Mouse (Mus musculus): ENCODE data around the gene Syt1.
A peak's percentile ranks its signal among the peaks of the same experiment; 100 is the strongest.

The Syt1 gene

DNA sequence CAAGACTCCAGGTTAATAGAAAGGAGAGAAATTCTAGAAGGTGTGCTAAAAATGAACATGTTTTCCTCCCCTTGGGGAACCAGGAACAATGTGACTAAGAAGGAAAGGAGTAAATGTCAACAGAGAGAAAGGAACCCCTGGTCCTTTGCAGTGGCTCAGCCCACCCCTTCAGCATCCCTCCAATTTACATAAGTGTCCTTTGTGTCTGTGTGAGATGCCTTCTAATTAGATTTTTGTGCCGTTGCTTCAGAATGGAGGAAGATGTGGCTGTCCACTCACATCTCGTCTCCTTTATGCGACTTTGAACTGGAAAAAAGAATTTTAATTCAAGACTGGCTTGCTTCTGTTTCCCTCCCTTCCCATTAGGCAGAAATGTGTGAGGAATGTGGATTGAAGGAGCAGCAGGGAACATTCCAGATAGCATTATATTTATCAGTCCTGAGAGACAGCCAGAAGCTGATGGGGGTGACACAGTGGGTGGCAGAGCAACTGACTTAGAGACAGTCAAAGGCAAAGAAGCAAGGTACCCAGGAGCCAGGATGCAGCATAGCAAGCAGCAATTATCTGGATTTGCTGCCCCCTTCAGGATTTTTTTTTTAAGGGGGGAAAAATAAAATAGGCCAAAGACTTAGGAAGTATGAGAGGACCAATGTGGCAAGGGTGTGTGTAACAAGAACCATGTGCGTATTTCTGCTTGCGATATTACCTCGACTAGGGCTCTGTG, 486.3 kb downstream of the Syt1 start:
- DNase-seq (ENCODE audit: low read depth, low spot score), result peak; percentile 80

DNA sequence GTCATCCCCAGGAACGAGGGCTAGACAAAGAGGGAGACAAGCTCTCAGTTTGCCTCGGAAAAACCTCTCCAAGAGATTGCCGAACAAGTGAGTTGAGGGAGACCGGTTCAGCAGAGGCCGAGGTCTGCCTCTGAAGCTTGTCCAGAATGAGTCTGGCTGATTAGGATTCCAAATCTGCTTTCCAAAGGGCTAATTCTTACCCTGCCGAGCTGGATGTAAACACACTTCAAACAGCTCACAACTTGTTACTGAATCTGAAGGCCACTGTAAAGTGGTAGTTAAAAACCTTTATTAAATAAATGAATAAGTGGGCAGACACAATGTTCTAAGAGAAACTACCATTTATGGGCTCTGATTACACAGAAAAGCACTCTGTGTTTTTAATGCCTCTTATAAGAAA, 491.6 kb downstream of the Syt1 start:
- DNase-seq (ENCODE audit: low read depth, low spot score), result no peak

DNA sequence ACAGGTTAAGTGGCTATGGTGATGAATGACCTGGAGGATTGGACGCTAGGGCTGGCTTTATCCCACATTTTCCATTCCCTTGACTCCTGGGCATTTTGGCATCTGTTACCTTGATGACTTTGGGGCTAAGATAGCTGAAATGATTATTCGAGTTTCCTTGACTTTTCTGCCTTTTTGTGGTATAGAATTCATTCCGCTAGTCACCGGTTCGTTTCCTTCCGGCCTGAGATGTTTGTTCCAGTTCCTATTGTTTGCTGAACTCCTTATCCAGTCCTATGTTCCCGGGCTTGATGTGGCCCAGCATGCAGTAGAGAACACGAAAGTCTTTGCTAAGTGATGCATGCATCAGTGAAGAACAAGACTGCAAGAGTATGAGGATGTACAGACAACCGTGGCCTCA, 493.7 kb downstream of the Syt1 start:
- no peak for DNase-seq (ENCODE audit: low read depth, low spot score)

DNA sequence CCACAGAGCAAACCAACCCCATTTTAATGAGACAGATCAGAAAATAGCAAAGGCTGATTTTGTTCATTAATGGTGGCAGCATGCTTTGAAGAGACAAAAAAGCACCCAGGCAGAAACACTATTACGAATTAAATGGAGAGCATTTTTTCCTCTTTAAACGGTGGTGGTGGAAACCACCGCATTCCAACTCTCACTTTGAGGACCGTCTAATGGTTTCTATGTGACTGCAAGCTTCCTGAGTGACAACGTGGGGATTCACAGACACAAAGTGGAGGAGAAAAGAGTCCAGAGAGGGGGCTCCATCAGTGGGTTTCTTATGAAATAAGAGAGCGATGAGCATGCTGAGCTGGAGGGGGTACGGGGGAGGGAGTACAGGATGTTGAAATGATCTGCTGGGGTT, 496.1 kb downstream of the Syt1 start:
- no peak for DNase-seq (ENCODE audit: low read depth, low spot score)

DNA sequence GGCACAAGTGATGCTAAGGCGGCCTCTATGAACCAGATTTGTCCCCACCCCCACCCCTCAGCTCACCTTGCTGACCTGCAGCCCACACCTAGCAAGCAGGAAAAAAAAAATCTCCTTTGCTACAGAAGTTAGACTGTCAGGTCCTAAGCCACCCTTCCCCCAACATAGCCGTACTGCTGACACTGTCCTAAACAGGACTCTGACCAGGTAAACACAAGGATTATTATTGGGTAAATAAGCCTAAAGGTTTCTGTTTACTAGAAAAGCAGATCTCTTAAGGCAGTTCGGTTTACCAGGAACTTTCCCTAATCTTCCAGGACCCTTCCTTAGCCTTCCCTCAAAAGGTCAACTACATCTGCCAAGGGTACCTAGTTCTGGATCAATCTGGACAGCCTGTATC, 501.2 kb downstream of the Syt1 start:
- DNase-seq (ENCODE audit: low read depth, low spot score), result no peak

DNA sequence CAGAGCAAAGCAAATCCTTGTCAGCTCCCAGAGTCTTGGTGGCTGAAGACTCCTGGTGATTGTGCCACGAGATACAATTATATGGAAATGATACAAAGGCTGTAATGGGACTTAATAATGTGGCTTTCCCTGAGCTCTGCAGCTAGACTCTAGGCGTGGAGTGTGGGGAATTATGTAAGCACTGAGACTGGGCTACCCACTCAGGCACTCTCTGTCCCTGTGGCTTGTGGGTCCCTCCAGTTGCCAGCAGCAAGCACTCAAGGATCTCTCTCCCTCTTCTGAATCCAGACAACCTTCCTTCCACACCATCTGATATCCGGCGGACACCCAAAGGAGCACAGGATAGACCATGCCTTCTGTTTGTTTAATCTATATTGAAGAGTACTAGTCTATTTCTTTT, 503.9 kb downstream of the Syt1 start:
- DNase-seq (ENCODE audit: low read depth, low spot score), result no peak

DNA sequence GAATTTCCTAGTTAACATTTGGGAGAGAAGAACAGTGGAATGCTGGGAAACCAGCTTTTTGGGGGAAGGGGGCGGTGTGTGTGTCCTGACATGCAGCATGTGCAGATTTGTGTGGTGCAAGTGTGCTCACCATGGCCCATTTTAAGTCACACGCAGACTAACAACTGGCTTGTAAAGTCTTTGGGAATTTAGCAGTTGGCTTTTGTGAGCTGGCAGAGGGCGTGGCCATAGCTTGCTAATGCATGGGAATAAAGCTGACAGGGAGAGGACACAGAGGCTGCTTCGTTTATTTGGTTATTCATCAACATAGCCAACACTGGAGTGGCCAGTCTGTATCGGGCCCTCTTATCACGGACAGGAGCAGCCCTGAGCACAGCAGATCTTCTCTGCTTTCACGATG, 505.9 kb downstream of the Syt1 start:
- DNase-seq (ENCODE audit: low read depth, low spot score), result no peak

DNA sequence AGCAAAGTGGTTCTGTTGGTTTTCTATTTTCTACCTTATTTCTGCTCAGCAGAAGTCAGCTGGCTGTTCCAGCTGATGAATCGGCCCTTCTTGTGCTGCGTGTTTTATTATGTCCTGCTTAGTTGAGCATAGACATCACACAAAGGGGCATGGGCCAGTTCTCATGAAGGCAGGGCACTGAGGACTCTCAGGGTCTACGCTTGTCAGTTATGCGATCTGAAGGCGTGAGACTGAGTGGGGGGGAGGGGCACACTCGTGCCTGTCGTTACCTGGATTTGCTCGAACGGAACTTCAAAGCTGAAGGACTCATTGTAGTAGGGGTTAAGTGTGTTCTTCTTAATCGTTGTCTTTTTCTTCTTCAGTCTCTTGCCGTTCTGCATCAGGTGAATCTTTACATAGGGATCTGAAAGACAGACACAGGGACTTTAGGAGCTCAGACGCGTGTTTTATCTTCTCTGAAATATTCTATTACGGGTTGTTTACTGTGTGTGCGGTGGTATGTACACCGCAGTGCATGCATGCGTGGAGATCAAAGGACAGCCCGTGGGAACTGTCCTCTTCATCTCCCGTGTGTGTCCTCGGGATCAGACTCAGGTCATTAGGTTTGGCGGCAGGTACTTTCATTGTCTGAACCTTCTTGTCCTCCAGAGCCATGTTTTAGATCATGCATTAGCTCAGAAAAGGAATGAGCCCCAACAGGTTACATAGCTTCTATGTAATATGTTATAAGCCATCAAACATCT, 506.5 kb downstream of the Syt1 start:
- DNase-seq (ENCODE audit: low read depth, low spot score), result no peak

DNA sequence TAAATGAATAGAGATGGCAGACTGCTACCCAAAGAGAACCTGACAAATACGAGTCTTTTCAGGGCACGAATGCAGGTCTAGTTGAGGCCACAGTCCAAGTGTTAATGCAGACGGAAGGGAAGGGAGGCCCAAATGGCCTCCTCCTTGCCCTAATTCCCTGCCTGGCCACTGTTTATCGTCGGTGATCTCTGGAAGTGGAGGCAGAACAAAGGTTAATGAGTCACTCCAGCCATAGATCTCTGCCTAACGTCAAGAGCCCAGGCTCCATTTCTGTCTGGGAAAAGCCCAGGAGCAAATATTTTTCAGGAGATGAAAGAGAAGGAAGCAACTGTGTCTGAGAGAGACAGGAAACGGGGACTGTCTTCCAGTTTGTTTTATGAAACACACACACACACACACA, 520.6 kb downstream of the Syt1 start:
- no peak for DNase-seq (ENCODE audit: low read depth, low spot score)

DNA sequence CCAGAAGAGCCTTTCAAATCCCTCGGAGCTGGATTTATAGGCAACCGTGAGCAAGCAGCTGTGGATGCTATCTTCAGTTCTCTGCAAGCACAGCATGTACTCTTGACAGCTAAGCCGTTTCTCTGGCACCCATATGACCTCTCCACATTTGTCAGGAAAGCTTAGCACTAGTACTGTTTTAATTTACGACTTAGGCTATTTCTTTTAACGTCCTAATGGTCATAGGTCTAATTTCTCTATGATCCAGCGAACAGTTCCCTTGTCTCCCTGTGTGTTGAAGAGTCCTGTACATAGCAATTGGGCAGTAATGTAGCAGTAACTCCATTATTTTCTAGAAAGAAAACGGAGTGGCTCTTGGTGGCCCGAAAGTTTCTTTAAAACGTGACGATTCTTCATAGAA, 526.8 kb downstream of the Syt1 start:
- DNase-seq (ENCODE audit: low read depth, low spot score), result no peak

DNA sequence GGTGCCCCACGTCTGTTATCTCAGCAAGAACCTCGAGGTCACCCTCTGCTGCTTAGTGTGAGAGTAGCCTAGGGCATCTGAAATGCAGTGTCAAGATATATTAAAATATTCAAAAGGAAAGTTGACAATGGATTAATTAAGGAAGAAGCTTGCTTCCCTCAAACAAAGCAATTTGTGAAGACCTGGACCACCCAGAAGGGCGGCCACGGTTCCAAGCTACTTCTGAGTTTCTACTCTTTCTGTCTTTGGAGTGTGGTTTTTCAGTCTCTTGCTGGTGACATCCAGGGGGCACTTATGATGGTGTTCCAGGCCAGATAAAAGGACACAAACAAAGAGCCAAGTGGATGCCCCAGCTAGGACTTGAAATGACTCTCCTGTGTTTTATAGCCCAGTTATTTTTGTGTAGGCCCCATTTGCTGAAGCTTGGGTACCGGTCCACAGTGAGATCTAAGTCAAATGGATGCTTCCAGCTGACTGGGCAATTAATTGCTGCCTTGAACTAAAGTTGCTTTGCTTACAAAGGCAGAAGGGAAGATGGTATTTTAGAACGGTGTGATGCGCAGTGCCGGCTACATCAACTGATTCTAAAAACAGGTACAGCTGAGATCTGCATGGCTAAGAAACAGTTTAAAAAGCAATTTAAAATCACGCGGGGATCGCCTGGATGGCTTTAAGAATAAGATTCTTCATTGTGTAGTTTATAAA, 530.5 kb downstream of the Syt1 start:
- no peak for DNase-seq (ENCODE audit: low read depth, low spot score)

DNA sequence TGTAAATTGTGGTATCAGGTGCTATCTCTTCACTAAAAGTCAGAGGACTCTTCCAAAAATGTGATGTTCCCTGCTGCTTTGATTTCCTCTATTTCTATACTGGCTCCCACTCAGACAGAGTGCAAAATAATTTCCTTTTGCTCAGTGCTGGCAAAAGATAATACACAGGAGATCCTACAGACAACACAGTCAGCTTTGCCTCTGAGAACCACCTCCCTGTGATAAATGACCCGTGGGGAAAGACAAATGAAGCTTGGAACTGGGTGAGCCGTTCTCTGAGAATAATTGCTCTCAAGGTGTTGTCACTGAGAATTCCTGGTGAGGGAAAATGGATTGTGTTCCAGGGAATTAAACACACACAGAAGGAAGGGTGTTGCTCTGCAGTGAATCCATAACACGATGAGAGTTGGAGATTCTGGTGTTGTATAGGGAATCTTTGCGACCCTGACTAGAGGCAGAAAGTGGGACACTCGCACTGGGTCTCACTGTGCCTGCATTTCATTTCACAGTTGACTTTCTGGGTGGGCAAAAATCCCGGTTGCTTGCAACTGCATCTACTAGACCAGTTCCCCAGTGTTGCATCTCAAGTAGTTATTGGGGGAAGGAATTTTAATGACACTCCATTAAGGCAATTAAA, 540.3 kb downstream of the Syt1 start:
- DNase-seq (ENCODE audit: low read depth, low spot score), result no peak

DNA sequence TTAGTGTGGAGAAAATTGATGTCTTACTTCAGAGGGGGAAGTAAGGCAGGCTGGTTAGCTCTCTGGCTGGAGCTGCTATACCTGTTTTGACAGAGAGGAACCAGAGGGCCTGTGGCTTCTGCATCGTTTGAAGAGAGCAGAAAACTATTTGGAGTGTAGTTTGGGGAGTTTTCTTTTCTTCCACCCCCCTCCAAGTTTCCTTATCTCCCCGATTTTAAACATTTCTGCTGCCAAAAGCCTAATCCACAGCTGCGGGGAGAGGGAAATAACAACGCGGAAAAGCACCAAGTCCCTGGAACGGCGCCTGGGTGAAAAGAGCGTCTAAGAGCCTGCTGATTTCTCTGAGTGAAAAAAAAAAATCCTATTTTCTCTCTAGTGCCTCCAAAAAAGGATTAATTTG, 544.2 kb downstream of the Syt1 start:
- no peak for DNase-seq (ENCODE audit: low read depth, low spot score)

DNA sequence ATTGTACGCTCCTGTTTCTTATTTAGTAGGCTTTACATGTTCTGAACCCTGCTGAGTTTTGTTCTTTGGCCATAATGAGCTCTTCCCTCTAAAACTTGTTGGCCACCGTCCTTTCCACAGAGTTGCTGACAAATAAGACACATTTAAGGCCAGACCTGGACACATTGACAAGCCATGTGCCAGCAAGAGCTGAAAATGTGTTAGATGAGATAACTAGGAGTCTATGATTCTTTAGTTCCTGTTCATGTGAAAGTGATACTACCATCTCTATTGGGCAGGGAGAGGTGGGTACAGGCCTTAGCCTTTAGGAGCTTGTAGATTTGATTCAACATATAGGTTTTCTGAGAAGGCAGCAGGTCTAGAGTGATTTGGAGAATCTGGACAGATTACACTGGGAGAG, 548.9 kb downstream of the Syt1 start:
- DNase-seq (ENCODE audit: low read depth, low spot score), result no peak

DNA sequence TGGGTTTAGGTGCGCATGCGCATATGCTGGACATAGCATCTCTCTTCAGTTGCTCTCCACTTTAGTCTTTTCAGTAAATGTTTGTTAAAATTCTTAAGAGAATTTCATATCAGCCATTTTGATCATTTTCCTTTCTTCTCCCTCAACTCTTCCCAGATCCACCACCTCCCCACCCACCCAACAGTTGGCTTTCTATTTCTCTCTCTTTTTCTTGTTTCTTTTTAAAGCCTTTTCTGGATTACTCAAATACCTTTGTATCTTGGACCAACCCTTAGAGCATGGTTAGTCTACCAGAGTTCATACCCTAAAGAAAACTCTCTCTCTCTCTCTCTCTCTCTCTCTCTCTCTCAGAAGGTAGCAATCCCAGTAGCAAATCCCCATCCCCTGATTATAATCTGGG, 553.7 kb downstream of the Syt1 start:
- DNase-seq (ENCODE audit: low read depth, low spot score), result no peak

DNA sequence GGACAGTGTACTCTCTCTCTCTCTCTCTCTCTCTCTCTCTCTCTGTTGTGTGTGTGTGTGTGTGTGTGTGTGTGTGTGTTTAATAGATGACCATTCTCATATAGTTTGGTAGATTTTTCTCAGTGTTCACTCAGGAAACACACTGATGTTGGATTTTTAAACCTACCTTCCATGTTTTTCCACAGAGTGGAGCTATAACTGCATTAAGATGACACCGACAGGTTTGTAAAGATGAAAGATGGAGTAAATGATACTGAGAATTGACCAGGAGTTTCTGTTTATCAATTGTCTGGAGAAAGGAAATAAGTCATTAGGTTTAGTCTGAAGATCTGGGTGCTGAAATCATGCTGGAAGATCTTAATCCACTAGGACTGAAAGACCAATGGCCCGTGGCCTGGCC, 554.9 kb downstream of the Syt1 start:
- no peak for DNase-seq (ENCODE audit: low read depth, low spot score)

DNA sequence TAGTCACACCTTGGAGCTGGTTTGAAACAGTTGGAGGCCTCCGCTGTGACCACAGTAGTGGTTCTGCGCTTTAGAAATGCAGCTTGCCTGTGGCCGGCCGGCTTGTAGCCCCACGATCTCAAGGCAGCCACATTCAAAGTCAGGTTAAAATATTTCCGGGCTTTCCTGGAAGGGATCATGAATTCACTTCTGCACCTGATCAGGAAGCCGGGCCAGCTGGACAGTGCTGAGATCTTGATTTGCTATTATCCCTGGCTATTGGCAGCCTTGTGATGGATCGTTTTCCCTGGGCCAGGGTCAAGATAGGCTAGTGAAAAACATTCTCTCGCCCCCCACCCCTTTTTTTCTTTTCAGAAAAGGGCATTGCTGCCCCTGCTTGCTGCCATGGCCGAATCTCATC, 555.6 kb downstream of the Syt1 start:
- DNase-seq (ENCODE audit: low read depth, low spot score), result peak; percentile 23

DNA sequence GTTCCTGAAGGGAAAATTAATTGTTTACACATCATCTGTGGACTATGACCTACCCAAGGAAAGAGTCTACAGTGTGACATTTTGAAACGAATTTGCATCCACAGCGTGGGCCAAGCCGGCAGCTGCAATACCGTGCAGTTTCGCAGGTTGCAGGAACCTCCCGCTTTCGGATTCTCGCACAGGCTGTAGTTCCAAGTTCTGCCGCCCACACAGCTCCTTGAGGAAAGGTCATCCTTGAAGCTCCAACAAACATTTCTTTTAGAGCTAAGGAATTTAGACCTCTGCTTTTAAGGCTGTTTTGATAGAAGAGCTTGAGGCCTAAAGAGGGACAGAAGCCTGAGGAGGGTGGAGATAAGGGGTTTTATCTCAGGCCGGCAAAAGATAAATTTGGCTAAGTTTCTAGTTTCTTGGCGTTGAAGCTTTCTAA, 556.1 kb downstream of the Syt1 start:
- peak; percentile 43 for DNase-seq (ENCODE audit: low read depth, low spot score)

DNA sequence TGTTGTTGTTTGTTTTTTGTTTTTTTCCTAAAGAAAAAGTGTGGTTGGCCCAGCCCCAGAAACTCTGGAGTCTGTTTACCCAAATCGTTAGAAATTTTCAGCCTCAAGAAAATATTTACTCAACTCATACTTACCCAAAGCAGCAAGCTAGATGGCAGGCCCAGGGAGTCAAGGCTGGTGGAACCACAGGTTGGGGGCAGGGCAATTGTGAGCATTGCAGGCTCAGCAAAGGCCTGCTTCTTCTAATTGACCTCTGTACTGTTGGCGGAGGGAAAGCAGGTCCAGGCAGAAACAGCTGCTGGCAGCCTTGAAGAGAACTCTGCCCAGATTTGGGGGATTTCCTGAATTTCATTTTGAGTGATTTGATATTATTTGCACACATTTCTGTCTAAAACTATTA, 557.2 kb downstream of the Syt1 start:
- DNase-seq (ENCODE audit: low read depth, low spot score), result no peak

DNA sequence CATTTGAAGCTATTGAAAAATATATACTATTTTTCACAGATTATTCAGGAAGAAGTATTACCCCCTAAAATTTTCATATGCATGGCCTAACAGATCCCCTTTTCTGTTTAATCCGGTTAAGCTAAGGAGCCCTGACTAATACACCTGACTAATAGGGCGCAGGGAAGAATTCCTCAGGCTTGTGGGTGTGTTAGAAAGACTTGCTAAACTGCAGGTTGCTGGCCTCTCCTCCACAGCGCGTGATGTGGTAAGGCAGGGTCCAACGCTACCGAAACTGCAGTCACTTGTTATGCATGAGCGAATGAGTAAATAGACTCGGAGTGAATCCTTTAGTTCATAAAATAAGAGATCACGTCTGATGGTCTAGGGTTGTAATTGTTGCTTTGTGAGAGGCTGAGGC, 558.4 kb downstream of the Syt1 start:
- DNase-seq (ENCODE audit: low read depth, low spot score), result peak; percentile 39

DNA sequence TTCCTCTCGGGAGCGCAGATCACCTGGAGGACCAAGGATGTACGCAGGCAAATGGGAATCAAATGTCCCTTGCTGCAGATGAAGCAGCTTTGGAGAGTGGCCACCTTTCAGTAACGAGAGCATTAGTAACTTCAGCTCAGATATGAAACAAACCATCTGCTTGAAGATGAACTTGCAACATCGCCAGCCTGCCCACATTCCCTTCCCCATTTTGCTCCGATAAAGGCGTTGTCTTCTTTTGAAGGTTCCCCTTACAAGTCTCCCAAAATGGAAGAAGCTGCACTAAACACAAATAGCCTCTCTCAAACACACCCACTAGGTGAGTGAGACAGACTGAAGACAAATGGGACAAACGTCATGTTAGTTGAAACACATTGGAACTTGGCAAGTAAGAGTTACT, 559.3 kb downstream of the Syt1 start:
- no peak for DNase-seq (ENCODE audit: low read depth, low spot score)

DNA sequence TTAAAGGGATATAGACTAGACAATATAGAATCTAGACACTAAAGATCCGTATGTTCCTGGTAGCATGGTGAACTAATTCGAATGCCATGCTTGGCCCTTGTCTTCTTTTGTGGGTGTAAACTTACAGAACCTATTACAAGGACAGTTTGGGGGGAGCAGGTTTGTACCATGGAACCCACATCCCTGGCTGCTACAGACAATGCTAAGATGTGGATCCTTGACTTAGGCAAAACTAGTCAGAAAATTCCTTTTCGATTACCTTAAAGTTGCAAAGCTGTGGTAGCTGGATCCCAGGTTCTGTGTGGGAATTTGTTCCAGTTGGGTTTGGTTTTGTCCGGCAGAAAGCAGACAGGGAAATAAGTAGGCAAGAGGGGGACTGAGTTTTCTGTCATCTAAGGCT, 560.4 kb downstream of the Syt1 start:
- DNase-seq (ENCODE audit: low read depth, low spot score), result no peak

Data from R1 (cell line).